In the genomic region with DNA sequence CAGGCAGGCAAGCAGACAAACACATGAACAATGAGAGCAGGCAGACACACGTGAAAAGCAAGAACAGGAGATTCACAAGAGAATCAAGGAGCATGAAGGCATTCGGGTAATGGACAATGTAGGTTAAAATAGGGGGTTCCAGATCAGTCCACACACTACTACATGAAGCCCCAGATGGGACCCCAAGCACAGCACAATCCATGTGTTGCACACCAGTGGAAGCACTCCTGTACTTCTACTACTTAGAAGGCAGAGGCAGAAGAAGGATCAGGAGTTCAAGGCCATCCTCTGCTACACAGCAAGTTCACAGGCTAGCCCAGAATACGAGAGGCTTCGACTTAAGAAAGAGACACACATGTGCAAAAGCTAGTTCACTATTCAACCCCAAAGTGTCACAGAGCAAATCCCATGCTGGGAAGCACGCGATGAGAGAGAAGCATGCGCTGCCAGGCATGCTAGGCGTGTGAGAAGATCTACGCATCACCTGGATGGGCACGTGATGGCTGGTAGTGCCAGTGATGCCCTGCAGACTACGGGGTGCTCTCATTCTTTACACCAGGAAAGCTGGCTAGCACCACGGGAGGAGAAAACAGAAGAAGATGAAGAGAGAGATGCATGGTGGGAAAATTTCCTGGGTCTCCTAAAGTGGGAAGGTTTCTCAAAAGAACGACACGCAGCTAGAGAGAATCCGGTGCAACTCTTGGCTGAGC, we compare ENCODE assay signal across 8 mouse cellular contexts. TPM values are rescaled to one million over a fixed set of nuclear protein-coding genes. Genes with fewer than 3 reads are reported as not detected.
"Had no signal": no experiment of that assay in that cellular context is flagged by ENCODE, and none has a peak within 500 bp of the region (broad histone marks: within the 10 kb centered on the region; RNA-seq: fewer than 3 reads in every experiment).

No protein-coding gene starts in this region.

- DNase-seq: kidney, adult 2 months; layer of hippocampus, adult 9-11 months; liver; liver, embryonic 13.5 days; lung, embryonic 14.5 days; midbrain, embryonic 14.5 days had no signal

RNA-seq across cellular contexts. Expression of a gene that starts 8.8 kb away (rescaled TPM):
- total RNA-seq: megakaryocyte-erythroid progenitor cell, adult 5-6 weeks had no signal

RNA-seq across cellular contexts. Expression of a gene that starts 59.5 kb away (rescaled TPM):
- total RNA-seq: midbrain, postnatal 0 days had no signal
